In the genomic region with DNA sequence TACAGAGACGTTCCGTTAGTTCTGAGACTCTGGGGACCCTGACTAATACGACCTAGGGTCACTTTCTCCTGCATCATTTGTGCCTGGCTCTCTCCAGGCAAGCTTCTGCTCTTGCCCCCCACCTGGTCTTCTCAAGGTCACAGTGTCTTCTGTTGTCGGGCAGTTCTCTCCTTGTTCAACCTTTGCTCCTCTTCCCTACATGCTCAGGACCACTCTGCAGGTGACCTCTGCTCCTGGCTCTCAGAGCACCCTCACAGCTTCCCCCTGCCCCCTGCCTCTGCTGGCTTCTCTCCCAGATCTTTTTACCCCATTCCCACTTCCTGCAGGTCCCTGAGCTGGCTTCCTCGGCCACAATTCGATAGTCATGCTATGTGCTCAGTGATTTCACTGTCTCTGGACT, we compare ENCODE assay signal across 27 mouse cellular contexts.
"Had no signal": no experiment of that assay in that cellular context is flagged by ENCODE, and none has a peak within 500 bp of the region (broad histone marks: within the 10 kb centered on the region; RNA-seq: fewer than 3 reads in every experiment).

No protein-coding gene starts in this region.

- H3K27ac ChIP-seq: limb, embryonic 10.5 days; limb, embryonic 12.5 days; limb, embryonic 13.5 days; limb, embryonic 15.5 days; liver, embryonic 12.5 days; liver, embryonic 13.5 days; liver, embryonic 14.5 days; liver, embryonic 15.5 days; lung, embryonic 15.5 days; macrophage; midbrain, embryonic 10.5 days; midbrain, embryonic 12.5 days; midbrain, embryonic 13.5 days; midbrain, embryonic 15.5 days had no signal

- H3K4me3 ChIP-seq: limb, embryonic 10.5 days; limb, embryonic 12.5 days; limb, embryonic 13.5 days; limb, embryonic 15.5 days; liver, embryonic 12.5 days; liver, embryonic 13.5 days; liver, embryonic 15.5 days; lung, embryonic 15.5 days; megakaryocyte, embryonic 14.5 days; midbrain, embryonic 10.5 days; midbrain, embryonic 12.5 days; midbrain, embryonic 13.5 days; midbrain, embryonic 15.5 days; myocyte had no signal

- DNase-seq: left cerebral cortex, postnatal 4 days; liver; liver, embryonic 13.5 days; liver, postnatal 0 days; lung, adult 18-20 months; lung, adult 2 months; lung, embryonic 14.5 days; lung, postnatal 10 days; lung, postnatal 14 days; lung, postnatal 36 days; lung, postnatal 4 days; midbrain, embryonic 14.5 days had no signal
